Mouse (Mus musculus) A20 (cell line): ENCODE measurements around the gene Mafb.

Experiments
- DNase-seq: peaks from one replicate; pipeline ENCODE4 v3.0.0-alpha.2; 2011; ENCODE audit warnings: low read depth, low spot score

Gene Mafb

DNA sequence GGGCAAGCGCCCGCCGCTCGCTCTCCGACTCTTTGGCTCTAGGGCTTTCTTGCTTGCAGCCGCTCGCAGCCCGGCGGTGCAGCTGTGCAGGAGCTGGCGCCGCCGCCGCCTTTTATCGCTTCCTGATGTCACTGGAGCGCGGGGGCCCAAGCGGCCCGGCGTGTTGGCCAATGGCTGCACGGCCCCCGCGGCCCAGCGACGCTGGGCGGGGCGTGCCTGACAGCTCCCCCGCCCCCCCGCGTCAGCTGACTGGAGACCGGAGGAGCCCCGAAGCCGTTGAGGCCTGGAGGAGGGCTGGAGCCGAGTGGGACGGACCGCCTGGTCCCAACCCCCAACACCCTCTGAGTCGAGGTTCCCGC is at the start of gene Mafb:
Gene Mafb (minus strand): TSS at position 86 of the 359 bp plus-strand sequence.
- DNase-seq: peak; percentile 90

DNA sequence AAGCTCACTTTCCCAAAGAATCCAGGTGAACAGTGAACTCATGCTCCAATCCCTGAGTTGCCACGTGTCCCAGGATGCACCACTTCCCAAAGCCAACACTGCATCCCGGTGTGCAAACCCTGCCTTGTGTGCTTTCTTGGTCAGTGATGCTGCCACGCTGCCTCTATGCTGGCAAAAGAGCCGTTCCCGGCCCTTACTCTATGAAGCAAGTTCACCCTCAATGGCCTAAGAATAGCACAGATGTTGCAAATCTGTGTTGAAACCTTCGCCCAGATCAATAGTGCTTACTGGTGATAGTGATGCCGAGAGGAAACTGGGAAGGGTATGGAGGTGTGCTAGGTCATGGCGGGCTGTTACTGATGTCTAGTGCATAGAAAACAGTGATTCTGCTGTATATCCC is 48.3 kb upstream of the Mafb start:
- DNase-seq: no peak

DNA sequence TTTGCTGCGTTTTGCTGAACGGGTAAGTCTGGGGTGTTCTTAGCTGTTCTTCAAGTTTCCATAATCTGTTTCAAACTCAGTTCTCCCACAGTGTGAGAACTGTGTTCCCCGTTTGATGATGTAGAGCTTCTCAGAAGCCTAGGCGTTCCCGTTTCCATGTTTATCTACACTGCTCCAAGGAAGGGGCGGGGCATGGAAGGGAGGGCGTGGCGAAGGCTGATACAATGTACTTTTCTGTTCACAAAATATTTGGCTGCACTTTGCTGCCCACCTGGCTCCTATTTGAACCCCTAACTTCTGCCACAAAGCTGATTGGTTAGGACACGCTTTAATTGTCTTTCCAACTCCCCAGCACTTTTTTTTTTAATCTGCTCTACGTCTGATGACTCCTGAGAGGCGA is 47.9 kb upstream of the Mafb start:
- DNase-seq: no peak

DNA sequence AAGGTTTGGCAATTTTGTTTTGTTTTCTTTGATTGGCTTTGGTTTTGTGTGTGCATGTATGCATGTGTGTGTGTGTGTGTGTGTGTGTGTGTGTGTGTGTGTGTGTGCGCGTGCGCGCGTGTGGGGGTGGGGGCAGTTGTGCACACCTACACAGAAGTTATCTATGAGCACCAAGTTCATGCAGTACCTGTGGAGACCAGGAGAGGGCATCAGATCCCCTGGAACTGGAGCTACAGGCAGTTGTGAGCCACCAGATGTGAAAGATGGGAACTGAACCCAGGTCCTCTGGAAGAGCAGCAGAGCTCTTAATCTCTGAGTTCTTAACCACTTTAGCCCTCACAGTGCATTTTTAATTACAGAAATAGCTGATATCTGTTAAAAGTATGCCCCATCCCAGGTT is 47.1 kb upstream of the Mafb start:
- peak; percentile 61 for DNase-seq

GRCm38 (mm10) chr2:160413055-160413454 is 46.2 kb upstream of the Mafb start:
- no peak for DNase-seq

GRCm38 (mm10) chr2:160411431-160411830 is 44.6 kb upstream of the Mafb start:
- no peak for DNase-seq

- peak; percentile 39 for DNase-seq
Observed at GRCm38 (mm10) chr2:160407720-160408119, 40.9 kb upstream of the Mafb start.

DNA sequence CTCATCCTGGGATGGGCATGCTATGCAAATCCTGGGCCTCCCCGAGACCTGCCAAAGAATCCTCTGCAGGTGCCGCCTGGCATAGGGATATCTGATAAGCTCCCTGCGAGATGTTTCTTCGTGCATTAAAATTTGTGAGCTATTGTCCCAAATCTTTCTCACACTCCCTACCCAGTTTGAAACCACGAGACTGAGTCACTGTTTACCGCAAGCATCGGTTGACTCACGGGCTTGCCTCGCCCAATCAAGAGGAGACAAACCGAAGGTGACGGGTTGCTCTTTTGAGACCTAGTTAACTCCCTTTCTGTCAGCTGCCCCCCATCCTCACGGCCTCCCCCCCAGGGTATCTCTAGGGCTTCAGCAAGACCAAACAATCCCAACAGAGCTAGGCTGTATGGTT is 30.9 kb upstream of the Mafb start:
- no peak for DNase-seq

DNA sequence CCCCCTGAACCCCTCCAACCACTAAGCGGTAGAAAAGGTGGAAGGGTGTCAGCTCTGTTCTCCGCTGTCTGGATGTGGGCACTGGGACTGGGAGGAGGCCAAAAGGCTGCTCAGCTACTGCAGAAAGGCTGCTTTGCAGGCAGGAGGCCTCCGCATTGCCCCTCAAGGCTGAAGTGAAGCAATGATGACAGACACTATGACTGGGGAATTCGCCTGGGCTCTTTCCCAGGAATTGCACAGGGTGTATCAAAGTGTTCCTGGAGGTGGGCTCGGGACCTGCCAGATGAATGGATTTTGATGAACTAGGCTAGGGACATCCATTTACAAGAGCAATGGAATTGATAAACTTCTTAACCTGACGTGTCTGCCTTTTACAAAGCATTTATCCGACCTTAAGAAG is 27.9 kb upstream of the Mafb start:
- DNase-seq: no peak

DNA sequence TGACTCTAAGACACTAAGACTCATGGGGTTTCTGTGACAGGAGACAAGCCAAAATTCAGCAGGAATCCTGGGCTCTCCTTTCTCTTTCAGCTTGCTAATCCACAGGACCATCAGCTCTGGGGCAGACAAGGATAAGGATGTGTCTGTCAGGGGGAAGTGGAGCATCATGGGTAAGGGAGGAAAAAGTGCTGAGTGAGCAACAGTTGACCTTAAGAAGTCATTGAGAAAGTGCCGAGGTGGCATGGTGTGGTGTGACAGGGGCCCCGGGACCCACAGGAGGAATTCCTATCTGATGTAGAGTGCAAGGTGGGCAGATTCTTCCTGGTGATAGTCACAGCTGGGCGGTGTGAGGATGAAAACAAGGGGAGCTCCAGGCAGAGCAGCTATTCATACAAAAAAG is 25.8 kb upstream of the Mafb start:
- DNase-seq: no peak

DNA sequence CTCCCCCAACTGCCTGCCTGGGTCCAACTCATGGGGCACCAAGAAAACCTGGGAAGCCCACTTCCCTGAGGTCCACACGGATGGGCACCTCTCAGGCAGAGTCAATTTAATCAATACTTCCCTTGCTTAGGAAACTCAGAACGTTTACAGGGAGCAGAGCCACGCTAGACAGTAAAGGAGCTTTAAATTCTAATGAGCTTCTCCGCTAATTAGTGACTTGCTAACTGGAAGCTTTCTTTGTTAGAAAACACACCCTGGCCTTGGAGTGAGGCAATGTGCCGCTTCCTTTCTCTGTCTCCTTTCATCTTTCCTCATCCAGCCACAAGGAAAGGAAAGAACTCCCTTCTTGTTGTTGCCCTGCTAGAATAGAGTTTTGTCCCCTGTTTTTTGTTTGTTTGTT is 21.7 kb upstream of the Mafb start:
- DNase-seq: no peak

- no peak for DNase-seq
Observed at GRCm38 (mm10) chr2:160383418-160383817, 16.6 kb upstream of the Mafb start.

- peak; percentile 48 for DNase-seq
Observed at GRCm38 (mm10) chr2:160378271-160378670, 11.4 kb upstream of the Mafb start.

DNA sequence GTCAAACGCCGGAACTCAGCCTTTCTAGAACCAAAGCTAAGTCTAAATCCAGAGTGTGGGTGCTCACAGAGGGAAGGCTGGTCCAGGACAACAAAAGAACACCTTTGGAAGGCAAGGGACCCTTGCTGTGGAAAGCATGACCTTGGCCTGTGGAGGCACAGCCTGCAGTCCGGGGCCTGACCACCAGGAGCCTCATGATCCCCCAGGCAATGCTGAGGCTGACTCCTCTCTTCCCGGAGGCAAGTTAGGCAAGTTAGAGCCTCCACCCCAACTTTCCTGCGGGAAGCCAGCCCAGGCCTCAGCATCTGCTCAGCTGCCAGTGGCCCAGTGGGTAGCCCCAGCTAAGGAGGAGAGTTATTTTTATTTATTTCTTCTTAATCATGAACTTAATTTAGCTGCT is 9.4 kb upstream of the Mafb start:
- DNase-seq: no peak

GRCm38 (mm10) chr2:160369653-160370420 is 3.0 kb upstream of the Mafb start:
- DNase-seq: no peak

DNA sequence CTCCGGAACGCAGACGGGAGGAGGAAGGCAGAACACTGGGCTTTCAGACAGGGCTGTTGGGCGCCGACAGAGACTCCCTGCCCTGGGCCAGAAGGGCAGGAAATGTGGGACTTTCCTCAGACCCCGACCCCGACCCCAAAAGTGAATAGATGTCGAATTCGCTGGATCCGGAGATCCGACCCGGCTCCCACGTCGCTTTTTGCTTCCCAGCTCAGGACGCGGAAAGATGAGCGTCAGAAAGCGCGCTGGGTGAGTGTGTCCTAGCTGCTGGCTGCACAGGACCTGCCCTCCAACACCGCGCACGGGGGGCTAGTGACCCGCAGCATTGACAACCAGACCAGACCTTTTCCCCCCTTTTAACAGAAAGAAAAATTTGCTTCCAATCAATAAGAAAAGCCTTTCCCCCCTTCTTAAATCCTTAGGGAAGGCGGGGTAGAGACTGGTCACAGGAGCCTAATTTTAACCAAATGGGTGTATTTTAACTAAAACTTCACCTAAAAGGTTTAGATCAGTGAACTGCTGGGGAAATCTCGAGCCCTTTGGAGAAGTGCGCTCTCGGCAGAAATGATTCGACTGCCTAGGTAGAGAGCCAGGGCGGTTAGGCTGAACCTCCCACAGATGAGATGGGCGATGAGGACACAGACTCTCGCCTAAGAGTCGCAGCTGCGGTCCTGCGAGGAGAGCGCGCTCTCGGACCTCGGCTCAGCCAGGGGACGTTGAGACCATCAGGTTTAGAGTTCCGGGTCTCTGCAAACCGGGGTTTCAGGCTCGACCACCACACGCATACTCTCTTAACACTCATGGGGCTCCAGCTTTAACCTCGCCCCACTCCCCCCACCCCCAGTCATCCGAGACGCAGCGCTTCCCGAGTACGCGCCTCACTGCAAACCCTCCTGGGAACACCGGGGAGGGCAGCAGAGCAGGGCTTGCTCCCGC is 1.8 kb upstream of the Mafb start:
- DNase-seq: no peak

DNA sequence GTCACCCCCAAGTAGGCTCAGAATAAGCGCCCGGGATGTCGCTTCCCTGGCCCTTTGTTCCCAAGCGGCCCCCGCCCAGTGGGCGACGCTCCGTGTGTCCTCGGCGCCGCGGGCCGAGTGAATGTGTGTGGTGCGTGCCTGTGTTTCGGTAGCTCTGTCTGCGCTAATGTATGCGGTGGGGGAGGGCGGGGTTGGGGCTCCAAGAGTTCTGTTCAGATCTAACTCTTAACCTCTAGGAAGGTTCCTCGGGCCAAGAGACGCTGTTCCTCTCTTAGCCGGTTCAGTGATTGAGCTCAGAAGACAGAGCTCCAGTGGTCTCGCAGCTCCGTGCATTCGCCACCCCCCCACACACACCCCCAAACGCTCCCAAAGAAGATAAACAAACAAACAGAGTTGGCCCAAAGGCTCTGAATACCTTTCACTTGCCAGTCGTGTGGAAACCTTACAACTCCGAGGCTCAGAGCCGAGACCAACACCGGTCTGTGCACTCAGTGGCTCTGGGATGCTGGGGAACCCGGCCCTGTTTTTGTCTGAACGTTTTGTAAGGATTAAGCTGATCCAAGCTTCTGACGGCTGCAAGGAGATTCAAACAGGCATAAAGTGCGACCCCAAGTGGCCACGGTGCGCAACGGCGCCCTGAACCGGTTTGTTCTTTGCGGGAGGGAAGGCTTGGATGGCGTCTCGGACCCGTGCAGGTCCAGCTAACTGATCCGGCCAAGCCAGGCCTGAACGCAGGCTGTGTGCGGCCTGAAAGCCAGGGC is 763 bp upstream of the Mafb start:
- peak; percentile 85 for DNase-seq

GRCm38 (mm10) chr2:160366111-160366979 is 520 bp downstream of the Mafb start:
- no peak for DNase-seq

DNA sequence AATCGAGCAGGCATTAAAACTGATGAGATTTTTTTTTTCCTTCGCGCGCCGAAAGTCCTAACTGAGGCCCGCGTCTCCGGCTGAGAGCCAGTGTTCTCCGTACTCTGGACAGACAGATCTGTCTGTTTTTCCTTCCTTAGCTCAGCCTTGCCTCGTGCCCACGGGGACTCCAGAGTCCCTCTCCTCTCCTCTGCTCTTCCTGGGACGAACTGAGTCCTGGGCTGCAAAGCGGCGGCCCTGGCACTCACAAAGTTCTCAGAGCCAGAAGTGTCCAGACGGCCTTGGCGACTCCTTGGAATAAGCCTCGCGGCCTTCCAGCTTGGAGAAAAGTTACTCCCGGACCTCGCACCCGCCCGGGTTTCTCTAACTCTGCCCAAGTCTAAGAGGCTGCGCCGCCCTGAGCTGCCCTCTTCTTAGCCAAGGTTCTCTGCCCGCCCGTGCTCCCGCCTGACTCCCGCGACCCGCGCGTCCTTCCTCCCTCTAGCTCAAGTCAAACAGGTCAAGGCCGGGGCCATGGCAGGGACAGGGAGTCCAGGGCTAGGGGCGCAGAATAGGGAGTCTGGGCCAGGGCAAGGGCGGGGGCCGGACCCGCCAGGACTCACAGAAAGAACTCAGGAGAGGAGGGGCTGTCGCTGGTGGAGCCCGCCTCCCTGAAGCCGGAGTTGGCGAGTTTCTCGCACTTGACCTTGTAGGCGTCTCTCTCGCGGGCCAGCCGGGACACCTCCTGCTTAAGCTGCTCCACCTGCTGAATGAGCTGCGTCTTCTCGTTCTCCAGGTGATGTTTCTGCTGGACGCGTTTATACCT is 1.6 kb downstream of the Mafb start:
- no peak for DNase-seq

DNA sequence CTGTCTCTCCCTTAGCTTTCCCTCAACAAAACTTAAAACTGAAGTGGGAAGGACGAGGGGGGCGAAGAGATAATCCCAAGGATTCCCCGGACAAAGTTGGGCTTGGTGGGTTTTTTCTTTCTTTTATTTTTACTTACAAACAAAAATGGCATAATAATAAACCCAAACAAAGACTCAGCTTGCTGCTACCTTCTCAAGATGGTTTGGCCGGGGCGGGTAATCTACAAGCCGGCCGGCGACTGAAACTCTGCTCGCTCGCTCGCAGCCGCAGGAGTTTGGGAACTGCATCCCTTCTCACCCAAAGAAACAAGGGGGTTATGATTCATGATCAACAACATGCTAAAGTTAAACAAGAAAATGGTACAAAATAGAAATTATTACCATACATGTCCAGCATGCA is 2.2 kb downstream of the Mafb start:
- no peak for DNase-seq
